Mouse (Mus musculus): Measurements from ENCODE around the gene Tmem127. TPM values are rescaled to one million over a fixed set of nuclear protein-coding genes. Genes with fewer than 3 reads are reported as not detected.
A peak's percentile ranks its signal among the peaks of the same experiment; 100 is the strongest.

Gene Tmem127
- total and polyA plus RNA-seq, 2 experiments: 16.6 to 45.8 TPM

GRCm38 (mm10) chr2:127254604-127255134 lies 7.0 kb downstream of the Tmem127 start:
- peaks cover 14% of the 10 kb centered on the region for H3K4me1 ChIP-seq (ENCODE audit: control insufficient read depth, insufficient read depth, low read length)
- no peak overlapping the region for H3K9ac ChIP-seq (ENCODE audit: low read depth, low read length)
- WGBS: 61% methylated on average over 3 of the region's 3 CpGs
- TF ChIP-seq POLR2A (IDR thresholded peaks at IDR 0.05; ENCODE audit: extremely low read depth, insufficient read depth, low read length) (no peak), CTCF (IDR thresholded peaks at IDR 0.05; ENCODE audit: low read depth, low read length) (no peak)
- H3K27me3 ChIP-seq (ENCODE audit: control insufficient read depth, insufficient read depth, low read length): no peaks in the 10 kb centered on the region
- no peak overlapping the region for H3K27ac ChIP-seq (replicated peaks; ENCODE audit: insufficient read depth, low read depth, low read length)
- no peak overlapping the region for H3K4me3 ChIP-seq (ENCODE audit: insufficient read depth, low read depth, low read length)
- peaks cover 12% of the 10 kb centered on the region; the same call in 1 of the 2 replicates for H3K79me2 ChIP-seq (ENCODE audit: control insufficient read depth, insufficient read depth, low read length)
- H3K36me3 ChIP-seq (ENCODE audit: control insufficient read depth, insufficient read depth, low read length): peaks cover 9% of the 10 kb centered on the region; the same call in 1 of the 2 replicates
- peak; percentile 59 for DNase-seq (ENCODE audit: extremely low read depth, low read depth, low spot score)

- Histone ChIP-seq H3K9ac (ENCODE audit: low read depth, low read length) (no peak overlapping the region), H3K36me3 (ENCODE audit: control insufficient read depth, insufficient read depth, low read length) (peaks cover 9% of the 10 kb centered on the region; the same call in 1 of the 2 replicates), H3K27me3 (ENCODE audit: control insufficient read depth, insufficient read depth, low read length) (no peaks in the 10 kb centered on the region), H3K27ac (replicated peaks; ENCODE audit: insufficient read depth, low read depth, low read length) (no peak overlapping the region), H3K79me2 (ENCODE audit: control insufficient read depth, insufficient read depth, low read length) (peaks cover 9% of the 10 kb centered on the region; the same call in 1 of the 2 replicates), H3K4me1 (ENCODE audit: control insufficient read depth, insufficient read depth, low read length) (peaks cover 15% of the 10 kb centered on the region), H3K4me3 (ENCODE audit: insufficient read depth, low read depth, low read length) (no peak overlapping the region)
- 88% methylated on average over 6 of the region's 6 CpGs for WGBS
- DNase-seq (ENCODE audit: extremely low read depth, low read depth, low spot score): no peak
- TF ChIP-seq CTCF (IDR thresholded peaks at IDR 0.05; ENCODE audit: low read depth, low read length) (no peak), POLR2A (IDR thresholded peaks at IDR 0.05; ENCODE audit: extremely low read depth, insufficient read depth, low read length) (no peak)
Measured at GRCm38 (mm10) chr2:127255294-127255693, 7.6 kb downstream of the Tmem127 start.

GRCm38 (mm10) chr2:127259340-127259739 lies 11.6 kb downstream of the Tmem127 start:
- Histone ChIP-seq H3K9ac (ENCODE audit: low read depth, low read length) (no peak overlapping the region), H3K36me3 (ENCODE audit: control insufficient read depth, insufficient read depth, low read length) (peaks cover 7% of the 10 kb centered on the region; the same call in 1 of the 2 replicates), H3K79me2 (ENCODE audit: control insufficient read depth, insufficient read depth, low read length) (no peaks in the 10 kb centered on the region), H3K4me1 (ENCODE audit: control insufficient read depth, insufficient read depth, low read length) (peaks cover 10% of the 10 kb centered on the region), H3K27me3 (ENCODE audit: control insufficient read depth, insufficient read depth, low read length) (no peaks in the 10 kb centered on the region), H3K27ac (replicated peaks; ENCODE audit: insufficient read depth, low read depth, low read length) (no peak overlapping the region), H3K4me3 (ENCODE audit: insufficient read depth, low read depth, low read length) (no peak overlapping the region)
- no peak for TF ChIP-seq POLR2A (IDR thresholded peaks at IDR 0.05; ENCODE audit: extremely low read depth, insufficient read depth, low read length)
- TF ChIP-seq CTCF (IDR thresholded peaks at IDR 0.05; ENCODE audit: low read depth, low read length): no peak
- DNase-seq (ENCODE audit: extremely low read depth, low read depth, low spot score): no peak
- 81% methylated on average over 5 of the region's 5 CpGs for WGBS

DNA sequence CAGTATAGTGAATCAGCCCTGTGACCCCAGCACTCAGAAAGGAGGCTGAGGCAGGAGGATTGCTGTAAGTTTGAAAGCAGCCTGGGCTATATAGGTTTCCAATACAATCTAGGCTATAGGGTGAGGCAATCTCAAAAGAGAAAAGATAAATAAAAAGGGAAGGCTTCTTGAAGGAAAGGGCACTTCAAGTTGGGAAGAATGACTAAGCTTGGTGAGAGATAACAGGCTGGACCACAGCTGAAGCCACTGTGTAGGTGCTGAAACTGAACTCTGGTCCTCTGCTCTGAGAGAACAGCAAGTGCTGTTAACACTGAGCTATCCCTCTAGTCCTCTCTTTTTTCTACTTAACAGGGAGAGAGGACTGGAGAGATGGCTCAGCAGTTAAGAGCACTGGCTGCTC lies 14.8 kb downstream of the Tmem127 start:
- TF ChIP-seq CTCF (IDR thresholded peaks at IDR 0.05; ENCODE audit: low read depth, low read length) (no peak), POLR2A (IDR thresholded peaks at IDR 0.05; ENCODE audit: extremely low read depth, insufficient read depth, low read length) (no peak)
- Histone ChIP-seq H3K27ac (replicated peaks; ENCODE audit: insufficient read depth, low read depth, low read length) (no peak overlapping the region), H3K9ac (ENCODE audit: low read depth, low read length) (no peak overlapping the region), H3K79me2 (ENCODE audit: control insufficient read depth, insufficient read depth, low read length) (no peaks in the 10 kb centered on the region), H3K4me1 (ENCODE audit: control insufficient read depth, insufficient read depth, low read length) (peaks cover 2% of the 10 kb centered on the region; the same call in 1 of the 2 replicates), H3K4me3 (ENCODE audit: insufficient read depth, low read depth, low read length) (no peak overlapping the region), H3K36me3 (ENCODE audit: control insufficient read depth, insufficient read depth, low read length) (peaks cover 5% of the 10 kb centered on the region; the same call in 1 of the 2 replicates), H3K27me3 (ENCODE audit: control insufficient read depth, insufficient read depth, low read length) (no peaks in the 10 kb centered on the region)
- no peak for DNase-seq (ENCODE audit: extremely low read depth, low read depth, low spot score)

DNA sequence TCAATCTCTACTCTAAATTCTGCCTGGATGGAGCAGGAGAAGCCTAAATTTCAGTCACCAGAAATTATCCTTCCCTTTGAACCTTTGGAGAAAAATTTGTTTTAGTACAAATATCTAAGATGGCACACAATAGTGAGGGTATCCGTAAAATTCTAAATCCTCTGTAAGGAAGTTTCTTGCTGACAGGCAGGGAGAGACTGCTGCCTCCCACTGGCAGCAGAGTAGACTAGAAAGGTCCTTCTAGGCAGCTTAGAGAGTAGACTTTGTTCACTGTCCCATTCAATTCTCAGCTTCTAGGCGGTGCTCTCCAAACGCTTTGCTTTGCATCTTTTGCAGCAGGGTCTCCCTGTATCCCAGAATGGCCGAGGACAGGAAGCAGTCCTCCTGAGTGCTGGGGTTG lies 20.1 kb downstream of the Tmem127 start:
- WGBS: 64% methylated on average over 4 of the region's 4 CpGs
- Histone ChIP-seq H3K27me3 (ENCODE audit: control insufficient read depth, insufficient read depth, low read length) (no peaks in the 10 kb centered on the region), H3K9ac (ENCODE audit: low read depth, low read length) (no peak overlapping the region), H3K27ac (replicated peaks; ENCODE audit: insufficient read depth, low read depth, low read length) (no peak overlapping the region), H3K79me2 (ENCODE audit: control insufficient read depth, insufficient read depth, low read length) (peaks cover 6% of the 10 kb centered on the region; the same call in 1 of the 2 replicates), H3K4me1 (ENCODE audit: control insufficient read depth, insufficient read depth, low read length) (peaks cover 5% of the 10 kb centered on the region; the same call in 1 of the 2 replicates), H3K36me3 (ENCODE audit: control insufficient read depth, insufficient read depth, low read length) (no peaks in the 10 kb centered on the region; the same call in 1 of the 2 replicates), H3K4me3 (ENCODE audit: insufficient read depth, low read depth, low read length) (no peak overlapping the region)
- no peak for DNase-seq (ENCODE audit: extremely low read depth, low read depth, low spot score)
- TF ChIP-seq CTCF (IDR thresholded peaks at IDR 0.05; ENCODE audit: low read depth, low read length) (no peak), POLR2A (IDR thresholded peaks at IDR 0.05; ENCODE audit: extremely low read depth, insufficient read depth, low read length) (no peak)
